Mouse (Mus musculus) right cerebral cortex, postnatal 10 days (tissue): ENCODE measurements at regions not wholly inside any gene's neighbourhood (a gene's known extent, or its start where the extent isn't known, plus 50 kb on each side); places are given as distances from the start of the nearest gene placed in this dataset.
"Not testable (repeated sequence)": the region's sequence is repeated elsewhere in the genome, so short reads cannot be mapped to it uniquely, and the experiment has no call there.

Source experiments
- DNase-seq, 2 experiments: peaks; one replicate each; pipeline ENCODE4 v3.0.0; 2021; ENCODE audit warnings: low spot score in 2 of 2

GRCm38 (mm10) chr12:15410419-15410818 lies 406.3 kb downstream of the Trib2 start:
- no peak for DNase-seq

- DNase-seq = not testable (repeated sequence)
Measured at GRCm38 (mm10) chr12:15407577-15407976, 409.1 kb downstream of the Trib2 start.

GRCm38 (mm10) chr12:15392641-15393040 lies 424.1 kb downstream of the Trib2 start:
- no peak for DNase-seq

GRCm38 (mm10) chr12:15388574-15388973 lies 428.1 kb downstream of the Trib2 start:
- no peak for DNase-seq

GRCm38 (mm10) chr12:15357808-15358207 lies 458.9 kb downstream of the Trib2 start:
- DNase-seq = no peak

GRCm38 (mm10) chr12:15320697-15321449 lies 495.8 kb downstream of the Trib2 start:
- no peak for DNase-seq

- no peak for DNase-seq
Measured at GRCm38 (mm10) chr12:15319647-15320046, 497.1 kb downstream of the Trib2 start.

GRCm38 (mm10) chr12:15294898-15295297 lies 521.8 kb downstream of the Trib2 start:
- no peak for DNase-seq

GRCm38 (mm10) chr12:15262165-15262564 lies 554.6 kb downstream of the Trib2 start:
- no peak for DNase-seq

GRCm38 (mm10) chr12:15261604-15262003 lies 555.1 kb downstream of the Trib2 start:
- DNase-seq = no peak

GRCm38 (mm10) chr12:15260907-15261415 lies 555.8 kb downstream of the Trib2 start:
- DNase-seq = no peak

GRCm38 (mm10) chr12:15244966-15245365 lies 571.8 kb downstream of the Trib2 start:
- no peak for DNase-seq

GRCm38 (mm10) chr12:15222497-15223170 lies 594.1 kb downstream of the Trib2 start:
- peak in 1 of 2 experiments; percentile 21 for DNase-seq

- DNase-seq = peak; percentile 16 to 19
Measured at GRCm38 (mm10) chr12:15218504-15218903, 598.2 kb downstream of the Trib2 start.

- DNase-seq = no peak
Measured at GRCm38 (mm10) chr12:15216180-15216579, 600.5 kb downstream of the Trib2 start.

GRCm38 (mm10) chr12:15174411-15175041 lies 642.2 kb downstream of the Trib2 start:
- no peak for DNase-seq

- DNase-seq = no peak
Measured at GRCm38 (mm10) chr12:15162605-15163004, 654.1 kb downstream of the Trib2 start.

- DNase-seq = peak in 1 of 2 experiments; percentile 34
Measured at GRCm38 (mm10) chr12:15161864-15162263, 654.9 kb downstream of the Trib2 start.

- no peak for DNase-seq
Measured at GRCm38 (mm10) chr12:15160478-15160998, 656.2 kb downstream of the Trib2 start.

- DNase-seq = no peak
Measured at GRCm38 (mm10) chr12:15146398-15146797, 670.3 kb downstream of the Trib2 start.

GRCm38 (mm10) chr12:15137039-15137438 lies 679.7 kb downstream of the Trib2 start:
- no peak for DNase-seq

GRCm38 (mm10) chr12:15124179-15124578 lies 692.5 kb downstream of the Trib2 start:
- no peak for DNase-seq
